Mouse (Mus musculus): Measurements from ENCODE around the gene Fam221b. TPM values are rescaled to one million over a fixed set of nuclear protein-coding genes. Genes with fewer than 3 reads are reported as not detected.

The Fam221b gene
- polyA plus RNA-seq, 1 experiment from 2014 or later, result 4.3 TPM

- no peak for ATAC-seq (ENCODE audit: low read depth)
- Histone ChIP-seq H3K36me3 (ENCODE audit: control insufficient read depth, insufficient read depth, low read length) (no peaks in the 10 kb centered on the region), H3K27me3 (replicated peaks; ENCODE audit: control insufficient read depth, insufficient read depth, low read length) (no peaks in the 10 kb centered on the region)
Measured at GRCm38 (mm10) chr4:43696561-43696960, 27.6 kb upstream of the Fam221b start.

GRCm38 (mm10) chr4:43695249-43695671 is 26.3 kb upstream of the Fam221b start:
- Histone ChIP-seq H3K36me3 (ENCODE audit: control insufficient read depth, insufficient read depth, low read length) (peaks cover 1% of the 10 kb centered on the region; the same call in 1 of the 2 replicates), H3K27ac (replicated peaks; ENCODE audit: low read depth, low read length) (no peak overlapping the region), H3K4me3 (ENCODE audit: low read depth, low read length) (no peak overlapping the region), H3K4me1 (ENCODE audit: control insufficient read depth, insufficient read depth, low read length) (no peaks in the 10 kb centered on the region), H3K27me3 (replicated peaks; ENCODE audit: control insufficient read depth, insufficient read depth, low read length) (no peaks in the 10 kb centered on the region), H3K4me2 (ENCODE audit: low read depth, low read length) (no peak overlapping the region), H3K9ac (ENCODE audit: low read depth, low read length) (no peak overlapping the region), H3K9me3 (ENCODE audit: control insufficient read depth, low read length) (no peaks in the 10 kb centered on the region)
- DNase-seq (ENCODE audit: low spot score) (peak; percentile 16), ATAC-seq (ENCODE audit: low read depth) (no peak)
- WGBS, result 27% methylated on average over 9 of the region's 9 CpGs

More at GRCm38 (mm10) chr4:43696561-43696960, 27.6 kb upstream of the Fam221b start:
- Histone ChIP-seq H3K4me2 (ENCODE audit: low read depth, low read length) (no peak overlapping the region), H3K4me3 (ENCODE audit: low read depth, low read length) (no peak overlapping the region), H3K9ac (ENCODE audit: low read depth, low read length) (no peak overlapping the region), H3K4me1 (ENCODE audit: control insufficient read depth, insufficient read depth, low read length) (no peaks in the 10 kb centered on the region), H3K27ac (replicated peaks; ENCODE audit: low read depth, low read length) (no peak overlapping the region), H3K9me3 (ENCODE audit: control insufficient read depth, low read length) (no peaks in the 10 kb centered on the region)
- DNase-seq (ENCODE audit: low spot score), result no peak
- WGBS, result 89% methylated on average over 13 of the region's 13 CpGs

GRCm38 (mm10) chr4:43694439-43695248 is 25.7 kb upstream of the Fam221b start:
- Histone ChIP-seq H3K9me3 (ENCODE audit: control insufficient read depth, low read length) (no peaks in the 10 kb centered on the region), H3K9ac (ENCODE audit: low read depth, low read length) (no peak overlapping the region), H3K27ac (replicated peaks; ENCODE audit: low read depth, low read length) (no peak overlapping the region), H3K27me3 (replicated peaks; ENCODE audit: control insufficient read depth, insufficient read depth, low read length) (no peaks in the 10 kb centered on the region), H3K4me2 (ENCODE audit: low read depth, low read length) (no peak overlapping the region), H3K4me1 (ENCODE audit: control insufficient read depth, insufficient read depth, low read length) (no peaks in the 10 kb centered on the region), H3K4me3 (ENCODE audit: low read depth, low read length) (no peak overlapping the region), H3K36me3 (ENCODE audit: control insufficient read depth, insufficient read depth, low read length) (peaks cover 7% of the 10 kb centered on the region; the same call in 1 of the 2 replicates)
- ATAC-seq (ENCODE audit: low read depth) (no peak), DNase-seq (ENCODE audit: low spot score) (no peak)
- WGBS, result 93% methylated on average over 1 of the region's 1 CpGs

- Histone ChIP-seq H3K4me3 (ENCODE audit: low read depth, low read length) (no peak overlapping the region), H3K4me1 (ENCODE audit: control insufficient read depth, insufficient read depth, low read length) (no peaks in the 10 kb centered on the region), H3K27ac (replicated peaks; ENCODE audit: low read depth, low read length) (no peak overlapping the region), H3K27me3 (replicated peaks; ENCODE audit: control insufficient read depth, insufficient read depth, low read length) (no peaks in the 10 kb centered on the region), H3K36me3 (ENCODE audit: control insufficient read depth, insufficient read depth, low read length) (peaks cover 15% of the 10 kb centered on the region; the same call in 1 of the 2 replicates), H3K9ac (ENCODE audit: low read depth, low read length) (no peak overlapping the region), H3K9me3 (ENCODE audit: control insufficient read depth, low read length) (no peaks in the 10 kb centered on the region), H3K4me2 (ENCODE audit: low read depth, low read length) (no peak overlapping the region)
- ATAC-seq (ENCODE audit: low read depth) (no peak; the same call in 1 of the 2 replicates), DNase-seq (ENCODE audit: low spot score) (no peak)
- WGBS, result 77% methylated on average over 5 of the region's 5 CpGs
Measured at GRCm38 (mm10) chr4:43693806-43694241, 24.9 kb upstream of the Fam221b start.

- no peak overlapping the region for H3K4me3 ChIP-seq (ENCODE audit: low read depth, low read length)
- no peak for ATAC-seq (ENCODE audit: low read depth)
- peaks cover 34% of the 10 kb centered on the region; the same call in 1 of the 2 replicates for H3K36me3 ChIP-seq (ENCODE audit: control insufficient read depth, insufficient read depth, low read length)
- no peak overlapping the region for H3K9ac ChIP-seq (ENCODE audit: low read depth, low read length)
- no peaks in the 10 kb centered on the region for H3K9me3 ChIP-seq (ENCODE audit: control insufficient read depth, low read length)
- H3K4me1 ChIP-seq (ENCODE audit: control insufficient read depth, insufficient read depth, low read length), result no peaks in the 10 kb centered on the region
- no peak for DNase-seq (ENCODE audit: low spot score)
- WGBS, result 71% methylated on average over 5 of the region's 5 CpGs
- H3K4me2 ChIP-seq (ENCODE audit: low read depth, low read length), result no peak overlapping the region
- no peaks in the 10 kb centered on the region for H3K27me3 ChIP-seq (replicated peaks; ENCODE audit: control insufficient read depth, insufficient read depth, low read length)
- no peak overlapping the region for H3K27ac ChIP-seq (replicated peaks; ENCODE audit: low read depth, low read length)
Measured at GRCm38 (mm10) chr4:43691026-43691425, 22.1 kb upstream of the Fam221b start.

GRCm38 (mm10) chr4:43690021-43690420 is 21.1 kb upstream of the Fam221b start:
- Histone ChIP-seq H3K4me1 (ENCODE audit: control insufficient read depth, insufficient read depth, low read length) (no peaks in the 10 kb centered on the region), H3K9me3 (ENCODE audit: control insufficient read depth, low read length) (no peaks in the 10 kb centered on the region), H3K27ac (replicated peaks; ENCODE audit: low read depth, low read length) (no peak overlapping the region), H3K27me3 (replicated peaks; ENCODE audit: control insufficient read depth, insufficient read depth, low read length) (no peaks in the 10 kb centered on the region), H3K4me3 (ENCODE audit: low read depth, low read length) (no peak overlapping the region), H3K9ac (ENCODE audit: low read depth, low read length) (no peak overlapping the region), H3K36me3 (ENCODE audit: control insufficient read depth, insufficient read depth, low read length) (peaks cover 37% of the 10 kb centered on the region; the same call in 1 of the 2 replicates), H3K4me2 (ENCODE audit: low read depth, low read length) (no peak overlapping the region)
- DNase-seq (ENCODE audit: low spot score), result no peak
- no peak for ATAC-seq (ENCODE audit: low read depth)
- 91% methylated on average over 17 of the region's 17 CpGs for WGBS

GRCm38 (mm10) chr4:43679416-43680043 is 10.6 kb upstream of the Fam221b start:
- no peaks in the 10 kb centered on the region for H3K9me3 ChIP-seq (ENCODE audit: control insufficient read depth, low read length)
- H3K27me3 ChIP-seq (replicated peaks; ENCODE audit: control insufficient read depth, insufficient read depth, low read length), result no peaks in the 10 kb centered on the region
- ATAC-seq (ENCODE audit: low read depth) (no peak), DNase-seq (ENCODE audit: low spot score) (no peak)
- peaks cover 53% of the 10 kb centered on the region for H3K36me3 ChIP-seq (ENCODE audit: control insufficient read depth, insufficient read depth, low read length)
- H3K4me1 ChIP-seq (ENCODE audit: control insufficient read depth, insufficient read depth, low read length), result no peaks in the 10 kb centered on the region
- WGBS, result 88% methylated on average over 7 of the region's 7 CpGs
- no peak overlapping the region for H3K9ac ChIP-seq (ENCODE audit: low read depth, low read length)
- H3K4me2 ChIP-seq (ENCODE audit: low read depth, low read length), result no peak overlapping the region
- no peak overlapping the region for H3K4me3 ChIP-seq (ENCODE audit: low read depth, low read length)
- H3K27ac ChIP-seq (replicated peaks; ENCODE audit: low read depth, low read length), result no peak overlapping the region

GRCm38 (mm10) chr4:43678541-43678940 is 9.6 kb upstream of the Fam221b start:
- no peak overlapping the region for H3K9ac ChIP-seq (ENCODE audit: low read depth, low read length)
- H3K36me3 ChIP-seq (ENCODE audit: control insufficient read depth, insufficient read depth, low read length), result peaks cover 54% of the 10 kb centered on the region
- H3K4me2 ChIP-seq (ENCODE audit: low read depth, low read length), result no peak overlapping the region
- no peaks in the 10 kb centered on the region for H3K27me3 ChIP-seq (replicated peaks; ENCODE audit: control insufficient read depth, insufficient read depth, low read length)
- no peaks in the 10 kb centered on the region for H3K4me1 ChIP-seq (ENCODE audit: control insufficient read depth, insufficient read depth, low read length)
- no peak overlapping the region for H3K27ac ChIP-seq (replicated peaks; ENCODE audit: low read depth, low read length)
- ATAC-seq (ENCODE audit: low read depth) (no peak), DNase-seq (ENCODE audit: low spot score) (no peak)
- 84% methylated on average over 6 of the region's 6 CpGs for WGBS
- H3K4me3 ChIP-seq (ENCODE audit: low read depth, low read length), result no peak overlapping the region
- H3K9me3 ChIP-seq (ENCODE audit: control insufficient read depth, low read length), result no peaks in the 10 kb centered on the region

Data from embryonic facial prominence, embryonic 14.5 days (tissue).